Mouse (Mus musculus) hindbrain, embryonic 14.5 days (tissue): ENCODE results near the gene Snupn. TPM values are rescaled to one million over a fixed set of nuclear protein-coding genes. Genes with fewer than 3 reads are reported as not detected.

ENCODE experiments used
- ATAC-seq: fragments of 200-750 bp; cut with Nextera tagmentation; 2 replicates; pipeline ENCODE4 v1.8.0; 2017; ENCODE audit warnings: moderate number of reproducible peaks, mild to moderate bottlenecking, moderate TSS enrichment, moderate library complexity; ENCODE audit not compliant: low FRiP score
- DNase-seq: peaks from one replicate; pipeline ENCODE4 v3.0.0-alpha.2; 2015; ENCODE audit warnings: low spot score
- H3K27ac ChIP-seq: fragments of 300-500 bp; sonication (generic); 2 replicates; pipeline ENCODE4 v1.5.1; 2014; ENCODE audit warnings: mild to moderate bottlenecking, moderate library complexity
- H3K27me3 ChIP-seq: fragments of 300-500 bp; sonication (generic); 2 replicates; pipeline ENCODE4 v1.6.1; 2014; ENCODE audit warnings: mild to moderate bottlenecking, low read length, mixed read lengths; ENCODE audit not compliant: control insufficient read depth, insufficient read depth
- H3K36me3 ChIP-seq: fragments of 300-500 bp; sonication (generic); replicated peaks from 2 replicates; pipeline ENCODE4 v1.6.1; 2014; ENCODE audit not compliant: control insufficient read depth, insufficient read depth
- H3K4me1 ChIP-seq: fragments of 300-500 bp; sonication (generic); replicated peaks from 2 replicates; pipeline ENCODE4 v1.6.1; 2014; ENCODE audit warnings: antibody characterized with exemption, low read length, mixed read lengths; ENCODE audit not compliant: control insufficient read depth, insufficient read depth
- H3K4me2 ChIP-seq: fragments of 300-500 bp; sonication (generic); replicated peaks from 2 replicates; pipeline ENCODE4 v1.6.1; 2014; ENCODE audit warnings: mild to moderate bottlenecking, moderate library complexity
- H3K4me3 ChIP-seq: fragments of 300-500 bp; sonication (generic); replicated peaks from 2 replicates; pipeline ENCODE4 v1.5.1; 2014; ENCODE audit warnings: mild to moderate bottlenecking, low read length
- H3K9ac ChIP-seq: fragments of 300-500 bp; sonication (generic); 2 replicates; pipeline ENCODE4 v1.6.1; 2014
- H3K9me3 ChIP-seq: fragments of 300-500 bp; sonication (generic); 2 replicates; pipeline ENCODE4 v1.6.1; 2016; ENCODE audit warnings: low read length; ENCODE audit not compliant: control insufficient read depth
- WGBS: fragments of 180-500 bp; shearing (Covaris S2); extraction: QIAGEN DNeasy Blood & Tissue Kit; methylation state at CpG from one replicate; pipeline ENCODE4 v1.1.7; 2014; 5-methylcytosine and 5-hydroxymethylcytosine counted together
- polyA plus RNA-seq: library from polyadenylated mRNA; unstranded; fragments of >200 nt; fragmentation: Nextera tagmentation; extraction: Ambion mirVana; gene quantifications from 2 replicates; pipeline ENCODE4 v1.2.1, GENCODE M21; 2014

The Snupn gene
- polyA plus RNA-seq, 1 experiment from 2014 or later: 23.4 TPM

DNA sequence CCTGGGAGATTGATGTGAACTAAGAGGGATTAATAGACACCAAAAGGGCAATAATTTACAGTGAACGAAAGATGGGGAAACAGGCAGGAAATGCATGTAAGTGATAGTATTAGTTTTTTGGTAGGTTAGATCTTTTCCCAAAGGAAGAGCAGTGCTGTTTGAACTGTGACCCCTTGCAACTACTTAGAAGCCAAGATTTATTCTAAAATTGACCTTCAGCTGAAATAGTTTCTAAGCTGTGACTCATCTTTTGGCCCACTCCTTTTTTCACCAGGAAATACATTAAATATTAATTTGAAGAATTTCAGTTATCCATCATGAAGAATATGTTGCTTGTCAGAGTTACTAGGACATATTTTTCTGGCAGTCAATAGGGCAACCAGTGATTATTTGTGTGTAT lies 63.1 kb downstream of the Snupn start:
- no peaks in the 10 kb centered on the region for H3K4me1 ChIP-seq
- H3K9ac ChIP-seq: no peak overlapping the region
- no peak overlapping the region for H3K4me3 ChIP-seq
- ATAC-seq (no peak), DNase-seq (no peak)
- 0 out of 2 replicates have a peak, but pooled peaks cover 6% of the 10 kb centered on the region for H3K9me3 ChIP-seq
- H3K4me2 ChIP-seq: no peak overlapping the region
- 96% methylated on average over 1 of the region's 1 CpGs for WGBS
- H3K36me3 ChIP-seq: 0 out of 2 replicates have a peak, but pooled peaks cover 17% of the 10 kb centered on the region
- H3K27me3 ChIP-seq: no peaks in the 10 kb centered on the region
- H3K27ac ChIP-seq: no peak overlapping the region

DNA sequence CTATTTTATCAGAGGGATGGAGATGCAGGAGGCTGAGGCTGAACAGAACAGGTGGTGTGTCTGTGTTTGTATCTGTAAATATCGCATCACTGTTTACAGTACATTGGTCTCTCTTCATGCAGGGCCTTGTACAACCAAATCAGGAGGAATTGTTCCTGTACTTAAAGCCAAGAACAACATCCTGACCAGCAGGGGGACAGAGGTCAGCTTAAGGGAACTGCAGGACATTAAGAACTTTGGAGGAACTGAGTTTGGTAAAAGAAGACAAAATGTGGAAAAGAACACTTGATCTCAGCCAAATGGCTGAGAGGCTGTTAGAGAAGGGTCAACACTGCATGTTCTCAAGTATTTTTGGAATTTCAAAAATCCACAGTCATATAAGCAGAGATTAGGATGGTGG lies 64.1 kb downstream of the Snupn start:
- Histone ChIP-seq H3K4me3 (no peak overlapping the region), H3K4me2 (no peak overlapping the region), H3K27me3 (no peaks in the 10 kb centered on the region), H3K4me1 (no peaks in the 10 kb centered on the region), H3K36me3 (0 out of 2 replicates have a peak, but pooled peaks cover 17% of the 10 kb centered on the region), H3K27ac (no peak overlapping the region), H3K9me3 (0 out of 2 replicates have a peak, but pooled peaks cover 6% of the 10 kb centered on the region), H3K9ac (no peak overlapping the region)
- DNase-seq: no peak
- ATAC-seq: no peak
- WGBS: 94% methylated on average over 1 of the region's 1 CpGs

DNA sequence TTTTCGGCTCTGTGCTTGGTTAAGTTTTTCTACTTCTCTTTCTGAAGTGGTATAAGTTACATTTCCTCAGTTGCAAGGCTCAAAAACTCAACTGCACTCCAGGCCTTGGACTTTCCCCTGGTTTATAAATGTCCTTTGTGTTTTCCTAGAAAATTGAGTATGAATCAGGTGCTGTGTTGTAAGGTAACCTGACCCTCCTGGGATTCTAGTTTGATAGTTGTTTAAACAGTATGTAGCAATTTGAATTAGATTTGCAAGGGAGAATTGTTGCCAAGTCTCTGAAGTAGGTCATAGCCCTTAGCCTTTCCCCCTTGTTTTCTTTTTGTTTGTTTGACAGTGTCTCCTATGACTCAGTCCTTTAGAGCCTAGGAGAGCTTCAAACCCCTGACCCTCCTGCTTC lies 67.0 kb downstream of the Snupn start:
- WGBS: 91% methylated on average over 1 of the region's 1 CpGs
- Histone ChIP-seq H3K4me1 (no peaks in the 10 kb centered on the region), H3K27ac (no peak overlapping the region), H3K4me3 (no peak overlapping the region), H3K9me3 (0 out of 2 replicates have a peak, but pooled peaks cover 6% of the 10 kb centered on the region), H3K36me3 (peaks cover 46% of the 10 kb centered on the region), H3K27me3 (no peaks in the 10 kb centered on the region), H3K4me2 (no peak overlapping the region), H3K9ac (no peak overlapping the region)
- no peak for DNase-seq
- ATAC-seq: no peak

DNA sequence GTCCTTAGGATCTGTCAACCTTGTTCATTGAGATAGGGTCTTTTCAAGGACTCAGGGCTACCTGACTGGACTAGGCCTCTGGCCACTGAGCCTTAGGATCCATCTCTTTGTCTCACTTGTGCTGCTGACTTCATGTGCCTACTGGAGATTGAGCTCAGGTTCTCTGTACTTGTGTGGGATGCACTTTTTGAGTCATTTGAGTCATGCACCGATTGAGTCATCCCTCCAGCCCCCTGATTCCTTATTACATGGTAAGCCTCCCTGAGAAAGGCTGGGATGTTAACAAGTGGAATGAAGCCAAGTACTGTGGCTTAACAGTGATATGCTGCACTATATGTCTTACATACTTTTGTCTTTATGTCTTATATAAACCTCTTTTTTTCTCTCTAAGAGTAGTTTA lies 81.1 kb downstream of the Snupn start:
- Histone ChIP-seq H3K9ac (no peak overlapping the region), H3K4me3 (no peak overlapping the region), H3K4me1 (no peaks in the 10 kb centered on the region), H3K36me3 (peaks cover 74% of the 10 kb centered on the region), H3K4me2 (no peak overlapping the region), H3K27ac (no peak overlapping the region), H3K27me3 (no peaks in the 10 kb centered on the region), H3K9me3 (no peaks in the 10 kb centered on the region)
- ATAC-seq (no peak), DNase-seq (no peak)
- WGBS: 91% methylated on average over 1 of the region's 1 CpGs

Other genes with a start within 250 kb of the Snupn start
- gene Lingo1, start 154.4 kb upstream of the Snupn start, polyA plus RNA-seq: 57.3 and 65.9 TPM in 2 replicates
- not detected in 2 replicates for gene Odf3l1, start 86.2 kb upstream of the Snupn start, polyA plus RNA-seq
- gene Cspg4, start 85.8 kb upstream of the Snupn start, polyA plus RNA-seq: 5.5 and 6.8 TPM in 2 replicates
- 2.1 and 2.4 TPM in 2 replicates for gene Snx33, start 22.5 kb upstream of the Snupn start, polyA plus RNA-seq
- 73.4 and 78.1 TPM in 2 replicates for gene Imp3, start 13.4 kb upstream of the Snupn start, polyA plus RNA-seq
- gene Ptpn9, start 44.0 kb downstream of the Snupn start, polyA plus RNA-seq: 35.0 and 39.4 TPM in 2 replicates
- 28.2 and 29.7 TPM in 2 replicates for gene Sin3a, start 121.2 kb downstream of the Snupn start, polyA plus RNA-seq
- 44.3 and 47.9 TPM in 2 replicates for gene Man2c1, start 179.8 kb downstream of the Snupn start, polyA plus RNA-seq
- gene Neil1, start 197.4 kb downstream of the Snupn start, polyA plus RNA-seq: 6.1 and 7.4 TPM in 2 replicates
- 132 and 138 TPM in 2 replicates for gene Commd4, start 207.5 kb downstream of the Snupn start, polyA plus RNA-seq